Mouse (Mus musculus): ENCODE data around the gene Pigu. TPM values are rescaled to one million over a fixed set of nuclear protein-coding genes. Genes with fewer than 3 reads are reported as not detected.

Pigu gene
- polyA plus RNA-seq, 1 experiment from 2014 or later: 19.9 TPM

- ATAC-seq (ENCODE audit: insufficient read depth): no peak
- Histone ChIP-seq H3K4me1 (replicated peaks) (no peaks in the 10 kb centered on the region), H3K4me3 (replicated peaks) (no peak overlapping the region), H3K4me2 (no peak overlapping the region), H3K9ac (no peak overlapping the region), H3K27ac (replicated peaks) (no peak overlapping the region), H3K27me3 (no peaks in the 10 kb centered on the region), H3K36me3 (replicated peaks) (peaks cover 26% of the 10 kb centered on the region), H3K9me3 (replicated peaks) (no peaks in the 10 kb centered on the region)
- 78% methylated on average over 5 of the region's 5 CpGs for WGBS (ENCODE audit: insufficient replicate concordance)
Observed at GRCm38 (mm10) chr2:155327906-155328305, 29.3 kb downstream of the Pigu start.

- H3K27me3 ChIP-seq: no peaks in the 10 kb centered on the region
- H3K27ac ChIP-seq (replicated peaks): no peak overlapping the region
- H3K4me1 ChIP-seq (replicated peaks): no peaks in the 10 kb centered on the region
- no peak overlapping the region for H3K9ac ChIP-seq
- WGBS (ENCODE audit: insufficient replicate concordance): 71% methylated on average over 4 of the region's 4 CpGs
- no peak overlapping the region for H3K4me3 ChIP-seq (replicated peaks)
- no peaks in the 10 kb centered on the region for H3K9me3 ChIP-seq (replicated peaks)
- no peak for ATAC-seq (ENCODE audit: insufficient read depth)
- peaks cover 19% of the 10 kb centered on the region for H3K36me3 ChIP-seq (replicated peaks)
- no peak overlapping the region for H3K4me2 ChIP-seq
Observed at GRCm38 (mm10) chr2:155326001-155326400, 31.2 kb downstream of the Pigu start.

GRCm38 (mm10) chr2:155320596-155320995 lies 36.6 kb downstream of the Pigu start:
- ATAC-seq (ENCODE audit: insufficient read depth): no peak
- Histone ChIP-seq H3K36me3 (replicated peaks) (peaks cover 3% of the 10 kb centered on the region; the same call in 1 of the 2 replicates), H3K27ac (replicated peaks) (no peak overlapping the region), H3K9me3 (replicated peaks) (no peaks in the 10 kb centered on the region), H3K4me3 (replicated peaks) (no peak overlapping the region), H3K9ac (no peak overlapping the region), H3K4me1 (replicated peaks) (peaks cover 9% of the 10 kb centered on the region), H3K27me3 (no peaks in the 10 kb centered on the region), H3K4me2 (no peak overlapping the region)
- WGBS (ENCODE audit: insufficient replicate concordance): 55% methylated on average over 5 of the region's 5 CpGs

GRCm38 (mm10) chr2:155318618-155319017 lies 38.6 kb downstream of the Pigu start:
- 73% methylated on average over 2 of the region's 2 CpGs for WGBS (ENCODE audit: insufficient replicate concordance)
- H3K4me3 ChIP-seq (replicated peaks): no peak overlapping the region
- no peak overlapping the region for H3K27ac ChIP-seq (replicated peaks)
- no peaks in the 10 kb centered on the region for H3K27me3 ChIP-seq
- no peak for ATAC-seq (ENCODE audit: insufficient read depth)
- H3K4me1 ChIP-seq (replicated peaks): peaks cover 9% of the 10 kb centered on the region
- no peaks in the 10 kb centered on the region for H3K9me3 ChIP-seq (replicated peaks)
- 0 out of 2 replicates have a peak, but pooled peaks cover 9% of the 10 kb centered on the region for H3K36me3 ChIP-seq (replicated peaks)
- no peak overlapping the region for H3K4me2 ChIP-seq
- H3K9ac ChIP-seq: no peak overlapping the region

GRCm38 (mm10) chr2:155313671-155314070 lies 43.6 kb downstream of the Pigu start:
- ATAC-seq (ENCODE audit: insufficient read depth): no peak
- no peak overlapping the region for H3K4me2 ChIP-seq
- no peaks in the 10 kb centered on the region; the same call in 1 of the 2 replicates for H3K4me1 ChIP-seq (replicated peaks)
- no peak overlapping the region for H3K4me3 ChIP-seq (replicated peaks)
- no peak overlapping the region for H3K9ac ChIP-seq
- H3K27ac ChIP-seq (replicated peaks): no peak overlapping the region
- WGBS (ENCODE audit: insufficient replicate concordance): 80% methylated on average over 6 of the region's 6 CpGs
- H3K27me3 ChIP-seq: no peaks in the 10 kb centered on the region
- peaks cover 25% of the 10 kb centered on the region for H3K36me3 ChIP-seq (replicated peaks)
- no peaks in the 10 kb centered on the region for H3K9me3 ChIP-seq (replicated peaks)

GRCm38 (mm10) chr2:155308936-155309592 lies 48.2 kb downstream of the Pigu start:
- H3K4me1 ChIP-seq (replicated peaks): no peaks in the 10 kb centered on the region
- H3K4me3 ChIP-seq (replicated peaks): no peak overlapping the region
- no peak for ATAC-seq (ENCODE audit: insufficient read depth)
- H3K9ac ChIP-seq: no peak overlapping the region
- peaks cover 18% of the 10 kb centered on the region for H3K36me3 ChIP-seq (replicated peaks)
- WGBS (ENCODE audit: insufficient replicate concordance): 56% methylated on average over 3 of the region's 3 CpGs
- H3K4me2 ChIP-seq: no peak overlapping the region
- H3K27ac ChIP-seq (replicated peaks): no peak overlapping the region
- no peaks in the 10 kb centered on the region for H3K9me3 ChIP-seq (replicated peaks)
- H3K27me3 ChIP-seq: no peaks in the 10 kb centered on the region

GRCm38 (mm10) chr2:155299563-155299962 lies 57.7 kb downstream of the Pigu start:
- no peak for ATAC-seq (ENCODE audit: insufficient read depth)
- peaks cover 38% of the 10 kb centered on the region for H3K36me3 ChIP-seq (replicated peaks)

GRCm38 (mm10) chr2:155295453-155295852 lies 61.8 kb downstream of the Pigu start:
- Histone ChIP-seq H3K4me2 (no peak overlapping the region), H3K27me3 (no peaks in the 10 kb centered on the region), H3K36me3 (replicated peaks) (peaks cover 52% of the 10 kb centered on the region), H3K4me1 (replicated peaks) (no peaks in the 10 kb centered on the region), H3K4me3 (replicated peaks) (no peak overlapping the region), H3K9me3 (replicated peaks) (no peaks in the 10 kb centered on the region), H3K27ac (replicated peaks) (no peak overlapping the region), H3K9ac (no peak overlapping the region)
- ATAC-seq (ENCODE audit: insufficient read depth): no peak
- WGBS (ENCODE audit: insufficient replicate concordance): 77% methylated on average over 6 of the region's 6 CpGs

More at GRCm38 (mm10) chr2:155299563-155299962, 57.7 kb downstream of the Pigu start:
- Histone ChIP-seq H3K4me3 (replicated peaks) (no peak overlapping the region), H3K4me2 (no peak overlapping the region), H3K4me1 (replicated peaks) (no peaks in the 10 kb centered on the region), H3K27me3 (no peaks in the 10 kb centered on the region), H3K9ac (no peak overlapping the region), H3K27ac (replicated peaks) (no peak overlapping the region), H3K9me3 (replicated peaks) (no peaks in the 10 kb centered on the region)
- 59% methylated on average over 4 of the region's 4 CpGs for WGBS (ENCODE audit: insufficient replicate concordance)

GRCm38 (mm10) chr2:155293946-155294345 lies 63.3 kb downstream of the Pigu start:
- H3K4me3 ChIP-seq (replicated peaks): no peak overlapping the region
- no peak for ATAC-seq (ENCODE audit: insufficient read depth)
- WGBS (ENCODE audit: insufficient replicate concordance): 79% methylated on average over 4 of the region's 4 CpGs
- H3K4me1 ChIP-seq (replicated peaks): no peaks in the 10 kb centered on the region
- no peak overlapping the region for H3K4me2 ChIP-seq
- no peaks in the 10 kb centered on the region for H3K27me3 ChIP-seq
- no peak overlapping the region for H3K9ac ChIP-seq
- H3K27ac ChIP-seq (replicated peaks): no peak overlapping the region
- H3K9me3 ChIP-seq (replicated peaks): no peaks in the 10 kb centered on the region
- peaks cover 48% of the 10 kb centered on the region for H3K36me3 ChIP-seq (replicated peaks)

GRCm38 (mm10) chr2:155293382-155293781 lies 63.8 kb downstream of the Pigu start:
- Histone ChIP-seq H3K9me3 (replicated peaks) (no peaks in the 10 kb centered on the region), H3K36me3 (replicated peaks) (peaks cover 42% of the 10 kb centered on the region), H3K4me1 (replicated peaks) (no peaks in the 10 kb centered on the region), H3K4me2 (no peak overlapping the region), H3K27me3 (no peaks in the 10 kb centered on the region), H3K27ac (replicated peaks) (no peak overlapping the region), H3K4me3 (replicated peaks) (no peak overlapping the region), H3K9ac (no peak overlapping the region)
- 82% methylated on average over 2 of the region's 2 CpGs for WGBS (ENCODE audit: insufficient replicate concordance)
- no peak for ATAC-seq (ENCODE audit: insufficient read depth)

GRCm38 (mm10) chr2:155290066-155290465 lies 67.2 kb downstream of the Pigu start:
- ATAC-seq (ENCODE audit: insufficient read depth): no peak
- Histone ChIP-seq H3K4me2 (no peak overlapping the region), H3K9me3 (replicated peaks) (no peaks in the 10 kb centered on the region), H3K36me3 (replicated peaks) (peaks cover 19% of the 10 kb centered on the region), H3K27ac (replicated peaks) (no peak overlapping the region), H3K4me3 (replicated peaks) (no peak overlapping the region), H3K9ac (no peak overlapping the region), H3K27me3 (no peaks in the 10 kb centered on the region), H3K4me1 (replicated peaks) (no peaks in the 10 kb centered on the region; the same call in none of the 2 replicates)
- 79% methylated on average over 8 of the region's 8 CpGs for WGBS (ENCODE audit: insufficient replicate concordance)

All from liver, embryonic 15.5 days (tissue).